Mouse (Mus musculus): ENCODE results near the gene Asnsd1.

GRCm38 (mm10) chr1:53324277-53324676, 28.3 kb downstream of the Asnsd1 start:
- TF ChIP-seq CTCF (conservative IDR thresholded peaks at IDR 0.05; ENCODE audit: insufficient read depth, insufficient read length, low read depth, low read length) (no peak), POLR2A (IDR thresholded peaks at IDR 0.05; ENCODE audit: low read depth, low read length) (no peak)

Data from kidney, adult 2 months (tissue).